Mouse (Mus musculus) lung, embryonic 15.5 days (tissue): ENCODE results near the gene Plcxd2. TPM values are rescaled to one million over a fixed set of nuclear protein-coding genes. Genes with fewer than 3 reads are reported as not detected.

ENCODE experiments used
- ATAC-seq: fragments of 200-750 bp; cut with Nextera tagmentation; 2 replicates; pipeline ENCODE4 v1.8.0; 2017; ENCODE audit warnings: moderate number of reproducible peaks, borderline replicate concordance; ENCODE audit not compliant: low FRiP score, low TSS enrichment; ENCODE audit errors: extremely low read depth
- H3K27ac ChIP-seq: fragments of 300-500 bp; sonication (generic); 2 replicates; pipeline ENCODE4 v1.5.1; 2015; ENCODE audit warnings: moderate library complexity, mild to moderate bottlenecking, inconsistent platforms
- H3K27me3 ChIP-seq: fragments of 300-500 bp; sonication (generic); 2 replicates; pipeline ENCODE4 v1.6.1; 2015; ENCODE audit warnings: inconsistent platforms
- H3K36me3 ChIP-seq: fragments of 300-500 bp; sonication (generic); 2 replicates; pipeline ENCODE4 v1.6.1; 2015; ENCODE audit warnings: inconsistent platforms
- H3K4me1 ChIP-seq: fragments of 300-500 bp; sonication (generic); 2 replicates; pipeline ENCODE4 v1.6.1; 2015; ENCODE audit warnings: inconsistent platforms
- H3K4me2 ChIP-seq: fragments of 300-500 bp; sonication (generic); 2 replicates; pipeline ENCODE4 v1.6.1; 2015; ENCODE audit warnings: inconsistent platforms, mild to moderate bottlenecking, moderate library complexity
- H3K4me3 ChIP-seq: fragments of 300-500 bp; sonication (generic); 2 replicates; pipeline ENCODE4 v1.5.1; 2015; ENCODE audit warnings: mild to moderate bottlenecking, inconsistent platforms
- H3K9ac ChIP-seq: fragments of 300-500 bp; sonication (generic); 2 replicates; pipeline ENCODE4 v1.6.1; 2015; ENCODE audit warnings: inconsistent platforms
- H3K9me3 ChIP-seq: fragments of 300-500 bp; sonication (generic); 2 replicates; pipeline ENCODE4 v1.6.1; 2016; ENCODE audit warnings: inconsistent platforms
- WGBS: fragments of 180-500 bp; shearing (Covaris S2); methylation state at CpG from one replicate; pipeline ENCODE4 v1.1.7; 2015; 5-methylcytosine and 5-hydroxymethylcytosine counted together
- polyA plus RNA-seq: library from polyadenylated mRNA; unstranded; fragments of >200 nt; fragmentation: Nextera tagmentation; extraction: Ambion mirVana; gene quantifications from 2 replicates; pipeline ENCODE4 v1.2.1, GENCODE M21; 2015

Plcxd2 gene
- polyA plus RNA-seq, 1 experiment from 2014 or later = 0.85 TPM

GRCm38 (mm10) chr16:45930308-45930707, 79.7 kb downstream of the Plcxd2 start:
- ATAC-seq = no peak
- Histone ChIP-seq H3K27me3 (no peaks in the 10 kb centered on the region), H3K4me3 (no peak overlapping the region), H3K9ac (no peak overlapping the region), H3K4me2 (no peak overlapping the region), H3K4me1 (peaks cover 39% of the 10 kb centered on the region), H3K27ac (0 out of 2 replicates have a peak overlapping the region, but pooled peaks have one; percentile 19), H3K9me3 (no peaks in the 10 kb centered on the region), H3K36me3 (no peaks in the 10 kb centered on the region)
- WGBS = 55% methylated on average over 3 of the region's 3 CpGs

- Histone ChIP-seq H3K36me3 (no peaks in the 10 kb centered on the region), H3K4me1 (peaks cover 58% of the 10 kb centered on the region), H3K4me3 (no peak overlapping the region), H3K4me2 (peak overlapping the region; percentile 1; the same call in 1 of the 2 replicates), H3K9me3 (no peaks in the 10 kb centered on the region), H3K27me3 (no peaks in the 10 kb centered on the region), H3K9ac (no peak overlapping the region), H3K27ac (peak overlapping the region; percentile 66)
- WGBS = 21% methylated on average over 4 of the region's 4 CpGs
- no peak for ATAC-seq
These were observed 81.9 kb downstream of the Plcxd2 start for GRCm38 (mm10) chr16:45928090-45928489.

GRCm38 (mm10) chr16:45927601-45928000, 82.4 kb downstream of the Plcxd2 start:
- H3K4me3 ChIP-seq = no peak overlapping the region
- H3K27ac ChIP-seq = peak overlapping the region; percentile 66
- H3K4me2 ChIP-seq = peak overlapping the region; percentile 1; the same call in 1 of the 2 replicates
- H3K9ac ChIP-seq = no peak overlapping the region
- peak; percentile 76 for ATAC-seq
- H3K27me3 ChIP-seq = no peaks in the 10 kb centered on the region
- H3K4me1 ChIP-seq = peaks cover 63% of the 10 kb centered on the region
- H3K36me3 ChIP-seq = no peaks in the 10 kb centered on the region
- no peaks in the 10 kb centered on the region for H3K9me3 ChIP-seq
- WGBS = 9% methylated on average over 3 of the region's 3 CpGs

- no peaks in the 10 kb centered on the region for H3K9me3 ChIP-seq
- no peaks in the 10 kb centered on the region for H3K36me3 ChIP-seq
- no peak overlapping the region for H3K4me3 ChIP-seq
- H3K4me2 ChIP-seq = no peak overlapping the region
- H3K9ac ChIP-seq = no peak overlapping the region
- no peaks in the 10 kb centered on the region for H3K27me3 ChIP-seq
- no peak for ATAC-seq
- H3K27ac ChIP-seq = peak overlapping the region; percentile 58
- peaks cover 68% of the 10 kb centered on the region for H3K4me1 ChIP-seq
- WGBS = 75% methylated on average over 5 of the region's 5 CpGs
These were observed 83.1 kb downstream of the Plcxd2 start for GRCm38 (mm10) chr16:45926875-45927274.

- Histone ChIP-seq H3K4me2 (no peak overlapping the region), H3K9ac (no peak overlapping the region), H3K36me3 (no peaks in the 10 kb centered on the region), H3K4me3 (no peak overlapping the region), H3K9me3 (no peaks in the 10 kb centered on the region), H3K27ac (no peak overlapping the region), H3K27me3 (no peaks in the 10 kb centered on the region), H3K4me1 (peaks cover 63% of the 10 kb centered on the region)
- 43% methylated on average over 6 of the region's 6 CpGs for WGBS
- no peak for ATAC-seq
These were observed 86.1 kb downstream of the Plcxd2 start for GRCm38 (mm10) chr16:45923731-45924424.

- Histone ChIP-seq H3K4me1 (peaks cover 54% of the 10 kb centered on the region), H3K36me3 (no peaks in the 10 kb centered on the region)
- 60% methylated on average over 8 of the region's 8 CpGs for WGBS
These were observed 87.3 kb downstream of the Plcxd2 start for GRCm38 (mm10) chr16:45922546-45923229.

GRCm38 (mm10) chr16:45919572-45919971, 90.4 kb downstream of the Plcxd2 start:
- no peak for ATAC-seq
- no peaks in the 10 kb centered on the region for H3K36me3 ChIP-seq
- no peaks in the 10 kb centered on the region for H3K9me3 ChIP-seq
- no peak overlapping the region for H3K4me3 ChIP-seq
- H3K9ac ChIP-seq = no peak overlapping the region
- no peaks in the 10 kb centered on the region for H3K27me3 ChIP-seq
- no peak overlapping the region for H3K4me2 ChIP-seq
- peaks cover 31% of the 10 kb centered on the region for H3K4me1 ChIP-seq
- H3K27ac ChIP-seq = no peak overlapping the region
- WGBS = 52% methylated on average over 8 of the region's 8 CpGs

More at GRCm38 (mm10) chr16:45922546-45923229, 87.3 kb downstream of the Plcxd2 start:
- Histone ChIP-seq H3K4me2 (no peak overlapping the region), H3K4me3 (no peak overlapping the region), H3K9me3 (no peaks in the 10 kb centered on the region), H3K9ac (no peak overlapping the region), H3K27me3 (no peaks in the 10 kb centered on the region), H3K27ac (0 out of 2 replicates have a peak overlapping the region, but pooled peaks have one; percentile 31)
- ATAC-seq = no peak; the same call in 1 of the 2 replicates

Other genes with a start within 250 kb of the Plcxd2 start
- 54.9 and 58.9 TPM in 2 replicates for gene Phldb2, start 56.6 kb downstream of the Plcxd2 start, polyA plus RNA-seq
- 0.14 and 0.35 TPM in 2 replicates for gene Cd96, start 110.0 kb upstream of the Plcxd2 start, polyA plus RNA-seq
- 3.5 and 4.6 TPM in 2 replicates for gene Gm4737, start 144.9 kb upstream of the Plcxd2 start, polyA plus RNA-seq